Mouse (Mus musculus) gastrocnemius, adult 2 months (tissue): Measurements from ENCODE around the gene Wasl. TPM values are rescaled to one million over a fixed set of nuclear protein-coding genes. Genes with fewer than 3 reads are reported as not detected.

Experiments used
- DNase-seq: peaks from one replicate; pipeline ENCODE4 v3.0.0; 2022
- H3K27ac ChIP-seq: fragments of 200-600 bp; 2 replicates; pipeline ENCODE4 v1.8.1; 2022; ENCODE audit warnings: mild to moderate bottlenecking
- H3K4me3 ChIP-seq: fragments of 200-600 bp; 2 replicates; pipeline ENCODE4 v1.8.1; 2022; ENCODE audit warnings: mild to moderate bottlenecking, moderate library complexity
- CTCF ChIP-seq: fragments of 200-600 bp; IDR thresholded peaks from 2 replicates; pipeline ENCODE4 v1.8.1; 2022; ENCODE audit warnings: antibody characterized with exemption, mild to moderate bottlenecking, moderate library complexity
- intact Hi-C: fragments of 180-260 bp; cut with DNase I; formaldehyde crosslinking; loops from one replicate; pipeline ENCODE4 v1.15.1; 2025
- total RNA-seq, 2 experiments: library from RNA; stranded (reverse); gene quantifications; 2 replicates each; pipeline ENCODE4 v1.2.3; 2021

The Wasl gene
- total RNA-seq, 2 experiments from 2014 or later: 15.3 to 18.1 TPM

- no peak overlapping the region for H3K4me3 ChIP-seq
- no peak for TF ChIP-seq CTCF
- intact Hi-C loops: no loop called here
- H3K27ac ChIP-seq: no peak overlapping the region
- no peak for DNase-seq
These were observed 23.5 kb downstream of the Wasl start for GRCm38 (mm10) chr6:24641286-24641685.

GRCm38 (mm10) chr6:24635814-24636213 lies 29.0 kb downstream of the Wasl start:
- DNase-seq: no peak
- intact Hi-C loops: no loop called here
- no peak overlapping the region for H3K27ac ChIP-seq
- peak; percentile 41 for TF ChIP-seq CTCF
- H3K4me3 ChIP-seq: no peak overlapping the region

- no peak overlapping the region for H3K27ac ChIP-seq
- intact Hi-C loops: no loop called here
- no peak overlapping the region for H3K4me3 ChIP-seq
- no peak for DNase-seq
- no peak for TF ChIP-seq CTCF
These were observed 30.7 kb downstream of the Wasl start for GRCm38 (mm10) chr6:24634065-24634464.

GRCm38 (mm10) chr6:24632061-24632460 lies 32.7 kb downstream of the Wasl start:
- TF ChIP-seq CTCF: no peak
- DNase-seq: no peak
- H3K27ac ChIP-seq: peak overlapping the region; percentile 28; the same call in 1 of the 2 replicates
- intact Hi-C loops: no loop called here
- H3K4me3 ChIP-seq: no peak overlapping the region

- no peak overlapping the region for H3K27ac ChIP-seq
- H3K4me3 ChIP-seq: no peak overlapping the region
- no peak for TF ChIP-seq CTCF
- intact Hi-C loops: loop anchor here (5.0 kb wide), 1 partner anchor 61 kb away; no protein-coding TSS in a partner anchor
- DNase-seq: no peak
These were observed 36.3 kb downstream of the Wasl start for GRCm38 (mm10) chr6:24628499-24628898.

- TF ChIP-seq CTCF: peak; percentile 84
- peak; percentile 38 for DNase-seq
These were observed 37.2 kb downstream of the Wasl start for GRCm38 (mm10) chr6:24627586-24628030.

GRCm38 (mm10) chr6:24622098-24622497 lies 42.7 kb downstream of the Wasl start:
- Histone ChIP-seq H3K27ac (peak overlapping the region; percentile 35; the same call in 1 of the 2 replicates), H3K4me3 (no peak overlapping the region)
- no peak for TF ChIP-seq CTCF
- intact Hi-C loops: no loop called here
- DNase-seq: no peak

More at GRCm38 (mm10) chr6:24627586-24628030, 37.2 kb downstream of the Wasl start:
- intact Hi-C loops: loop anchor here (1.0 to 5.0 kb wide), 2 partner anchors 60 to 97 kb away; no protein-coding TSS in a partner anchor
- Histone ChIP-seq H3K27ac (peak overlapping the region; percentile 53; the same call in 1 of the 2 replicates), H3K4me3 (no peak overlapping the region)

- TF ChIP-seq CTCF: no peak
- intact Hi-C loops: no loop called here
- Histone ChIP-seq H3K27ac (no peak overlapping the region), H3K4me3 (no peak overlapping the region)
- DNase-seq: no peak
These were observed 43.9 kb downstream of the Wasl start for GRCm38 (mm10) chr6:24620936-24621335.

GRCm38 (mm10) chr6:24619285-24620045 lies 45.3 kb downstream of the Wasl start:
- no peak for TF ChIP-seq CTCF
- no peak for DNase-seq
- intact Hi-C loops: no loop called here
- H3K27ac ChIP-seq: no peak overlapping the region
- no peak overlapping the region for H3K4me3 ChIP-seq

- TF ChIP-seq CTCF: no peak
- H3K4me3 ChIP-seq: no peak overlapping the region
- no peak for DNase-seq
- intact Hi-C loops: no loop called here
- H3K27ac ChIP-seq: no peak overlapping the region
These were observed 48.1 kb downstream of the Wasl start for GRCm38 (mm10) chr6:24616746-24617145.

- Histone ChIP-seq H3K27ac (peak overlapping the region; percentile 90), H3K4me3 (no peak overlapping the region)
- no peak for TF ChIP-seq CTCF
- intact Hi-C loops: loop anchor here (5.0 kb wide), 1 partner anchor 82 kb away; no protein-coding TSS in a partner anchor
- DNase-seq: no peak
These were observed 50.9 kb downstream of the Wasl start for GRCm38 (mm10) chr6:24613918-24614317.

GRCm38 (mm10) chr6:24613346-24613745 lies 51.5 kb downstream of the Wasl start:
- Histone ChIP-seq H3K4me3 (no peak overlapping the region), H3K27ac (peak overlapping the region; percentile 90)
- intact Hi-C loops: loop anchor here (5.0 kb wide), 1 partner anchor 81 kb away; no protein-coding TSS in a partner anchor
- TF ChIP-seq CTCF: no peak
- DNase-seq: no peak

- no peak for TF ChIP-seq CTCF
- peak overlapping the region; percentile 90 for H3K27ac ChIP-seq
- H3K4me3 ChIP-seq: no peak overlapping the region
- intact Hi-C loops: loop anchor here (5.0 kb wide), 1 partner anchor 80 kb away; no protein-coding TSS in a partner anchor
- DNase-seq: peak; percentile 77
These were observed 52.6 kb downstream of the Wasl start for GRCm38 (mm10) chr6:24612074-24612755.
